Mouse (Mus musculus) skeletal muscle tissue, adult 2 months (tissue): ENCODE results near the gene Nedd8.

ENCODE experiments used
- DNase-seq: peaks from one replicate; pipeline ENCODE4 v3.0.0-alpha.2; 2012; ENCODE audit warnings: low read depth, low spot score

Gene Nedd8

GRCm38 (mm10) chr14:55660636-55661035 lies 11.3 kb downstream of the Nedd8 start:
- DNase-seq: no peak

DNA sequence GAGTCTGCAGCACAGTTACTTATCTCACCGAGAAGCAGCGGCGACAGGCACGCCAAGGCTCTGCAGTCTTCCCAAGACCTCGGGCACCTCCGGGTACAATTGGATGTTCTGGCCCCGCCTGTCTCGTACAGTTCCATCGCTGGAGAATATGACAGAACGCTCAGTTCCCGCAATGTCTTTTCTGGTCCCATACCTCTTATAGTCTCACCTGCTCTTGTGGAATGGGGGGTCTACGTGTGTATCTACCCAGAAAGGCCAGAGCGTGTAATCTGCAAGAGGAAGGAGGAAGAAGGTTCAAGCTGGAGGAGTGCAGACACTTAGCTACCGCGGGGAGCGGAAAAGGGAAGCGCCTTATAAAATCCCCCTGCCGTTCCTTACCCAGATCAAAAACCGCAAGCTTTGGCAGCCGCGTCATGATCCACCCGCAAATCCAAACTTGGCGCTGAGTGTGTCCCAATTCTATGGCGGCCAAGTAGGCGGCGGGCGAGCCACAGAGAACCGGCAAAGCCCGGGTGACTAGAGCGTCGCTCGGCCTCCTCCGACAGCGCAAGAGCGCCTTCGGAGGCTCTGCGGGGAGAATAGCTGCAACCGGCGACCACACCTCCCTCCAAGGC lies 11.9 kb downstream of the Nedd8 start, which contains the start of gene Mdp1:
Gene Mdp1, minus strand, starts transcription at position 549 of the 614 bp plus-strand sequence.
- DNase-seq: peak; percentile 59

DNA sequence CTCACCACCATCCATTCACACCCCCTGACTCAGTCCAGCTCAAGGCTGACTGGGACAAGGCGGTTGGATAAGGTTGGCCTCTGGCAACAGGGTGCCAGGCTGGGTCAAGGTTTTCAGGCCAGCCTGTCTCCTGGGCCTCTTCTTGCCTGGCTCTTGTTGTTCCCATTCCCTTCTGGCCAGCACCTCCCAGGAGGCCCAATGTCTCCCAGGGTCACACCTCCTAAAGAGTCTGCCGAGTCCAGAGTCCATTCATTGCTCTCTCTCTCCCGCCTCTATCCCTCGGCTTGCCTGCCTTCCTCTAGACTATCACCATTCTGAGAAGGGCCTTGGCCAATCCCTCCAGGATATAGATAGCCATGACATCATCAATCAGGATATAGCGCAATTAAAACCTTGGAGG lies 13.9 kb downstream of the Nedd8 start:
- DNase-seq: no peak

GRCm38 (mm10) chr14:55656935-55657334 lies 15.0 kb downstream of the Nedd8 start:
- no peak for DNase-seq

DNA sequence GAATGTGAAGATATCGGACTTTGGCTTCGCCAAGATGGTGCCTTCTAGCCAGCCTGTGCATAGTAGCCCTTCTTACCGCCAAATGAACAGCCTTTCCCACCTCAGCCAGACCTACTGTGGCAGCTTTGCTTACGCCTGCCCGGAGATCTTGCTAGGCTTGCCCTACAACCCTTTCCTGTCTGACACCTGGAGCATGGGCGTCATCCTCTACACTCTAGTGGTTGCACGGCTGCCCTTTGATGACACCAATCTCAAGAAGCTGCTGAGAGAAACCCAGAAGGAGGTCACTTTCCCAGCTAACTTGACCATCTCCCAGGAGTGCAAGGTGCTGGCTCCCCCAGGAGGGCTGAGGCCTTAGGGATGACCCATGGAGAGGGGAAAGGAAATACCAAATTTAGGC lies 20.4 kb downstream of the Nedd8 start:
- DNase-seq: no peak

DNA sequence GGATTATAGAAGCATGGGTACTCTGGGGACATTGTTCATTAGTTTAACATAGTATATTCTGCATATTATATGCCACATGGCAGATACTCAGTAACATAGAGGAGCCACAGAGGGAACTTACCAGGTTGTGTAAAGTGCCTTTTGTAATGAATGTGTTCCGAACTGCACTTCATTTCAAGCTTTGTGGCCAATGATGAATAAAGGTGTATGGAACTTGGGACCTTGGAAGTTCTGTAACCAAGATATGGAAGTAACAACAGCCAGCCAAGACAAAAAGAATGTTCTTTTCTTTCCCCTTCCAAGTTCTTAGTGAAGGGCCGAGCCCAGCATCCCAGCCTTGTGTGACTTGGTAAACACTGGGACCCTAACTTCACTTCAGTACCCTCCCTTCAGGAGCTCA lies 22.0 kb downstream of the Nedd8 start, which contains the start of gene Tssk4:
Gene Tssk4, plus strand, starts transcription at position 301 of the 400 bp plus-strand sequence.
- no peak for DNase-seq

- DNase-seq: no peak
Measured at GRCm38 (mm10) chr14:55644261-55644888, 27.5 kb downstream of the Nedd8 start.

DNA sequence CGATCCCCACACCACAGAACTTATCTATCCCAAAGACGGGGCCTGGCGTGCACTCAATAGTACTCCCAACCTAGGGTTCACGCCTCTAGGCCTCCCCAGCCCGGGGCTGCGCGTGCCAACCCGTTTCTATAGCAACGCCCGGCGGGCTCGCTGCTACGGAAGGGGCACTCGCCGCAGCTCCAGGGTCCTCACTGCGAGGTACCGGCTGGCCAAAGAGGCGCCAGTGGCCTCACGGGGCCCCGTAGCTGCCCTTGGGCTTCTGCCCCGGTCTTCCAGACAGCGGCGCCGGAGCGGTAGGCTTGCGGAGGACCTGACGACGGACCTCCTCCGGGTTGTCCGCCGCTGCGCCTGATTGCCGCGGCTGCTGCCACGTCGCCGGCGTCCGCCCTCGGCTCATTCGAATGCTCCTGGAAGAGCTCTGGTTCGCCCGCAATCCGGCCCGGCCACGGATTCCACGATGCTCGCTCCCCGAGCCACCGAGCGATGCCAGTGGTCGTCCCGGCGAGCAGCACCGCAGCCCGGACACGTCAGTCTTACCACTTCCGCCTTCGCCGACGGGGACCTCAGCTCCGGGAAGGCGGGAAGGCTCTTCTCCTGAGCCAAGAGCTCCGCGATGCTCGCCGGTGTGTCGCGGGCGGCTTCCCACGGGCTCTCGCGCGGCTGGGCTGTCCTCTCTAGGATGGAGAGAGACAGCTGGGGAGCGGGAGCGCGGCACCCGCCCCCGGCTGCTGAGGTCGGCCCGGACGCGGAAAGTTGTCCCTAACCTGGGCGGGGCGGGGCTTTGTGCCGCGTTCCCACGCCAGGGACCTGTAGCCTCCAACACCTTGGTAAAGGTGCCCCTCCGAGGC lies 28.6 kb downstream of the Nedd8 start, which contains the start of gene Tm9sf1:
Gene Tm9sf1, minus strand, starts transcription at position 747 of the 848 bp plus-strand sequence.
- DNase-seq: peak; percentile 70

GRCm38 (mm10) chr14:55642679-55643059 lies 29.3 kb downstream of the Nedd8 start:
- DNase-seq: no peak

- DNase-seq: no peak
Measured at GRCm38 (mm10) chr14:55641291-55641690, 30.6 kb downstream of the Nedd8 start.

DNA sequence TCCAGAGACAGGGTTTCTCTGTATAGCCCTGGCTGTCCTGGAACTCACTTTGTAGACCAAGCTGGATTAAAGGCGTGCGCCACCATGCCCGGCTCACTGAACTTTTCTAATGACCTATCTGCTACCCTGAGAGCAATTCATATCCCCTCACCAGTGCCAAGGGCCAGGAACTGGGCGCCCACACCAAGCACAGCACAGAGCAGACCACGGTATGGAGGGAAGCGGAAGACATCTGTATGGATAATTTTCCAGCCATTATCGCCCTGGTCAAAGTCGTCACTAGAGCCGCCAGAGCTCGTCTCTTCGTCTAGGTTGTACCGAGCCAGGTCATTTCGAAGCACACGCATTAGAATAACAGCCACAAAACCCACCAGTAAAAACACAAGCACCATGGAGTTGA lies 31.1 kb downstream of the Nedd8 start:
- DNase-seq: no peak

DNA sequence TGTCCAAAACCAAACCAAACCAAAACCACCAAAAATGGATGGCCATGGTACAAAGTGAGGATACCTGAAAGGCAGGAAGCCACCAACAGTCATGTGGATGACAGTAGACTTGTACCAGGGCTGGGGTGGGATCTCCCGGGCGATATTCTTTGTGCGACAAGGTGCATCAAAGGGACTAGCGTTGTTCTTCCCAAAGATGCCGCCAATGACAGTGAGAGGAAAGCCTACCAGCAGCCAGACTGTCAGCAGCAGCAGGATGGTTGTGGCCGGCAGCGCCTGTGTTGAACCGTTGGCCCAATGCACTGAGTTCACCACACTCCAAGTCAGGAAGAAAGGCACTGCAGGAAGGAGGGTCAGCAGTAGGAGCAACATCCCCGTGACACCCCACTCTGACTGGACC lies 34.1 kb downstream of the Nedd8 start, which contains the start of gene Gm49378:
Gene Gm49378, minus strand, starts transcription at position 101 of the 400 bp plus-strand sequence.
- no peak for DNase-seq

DNA sequence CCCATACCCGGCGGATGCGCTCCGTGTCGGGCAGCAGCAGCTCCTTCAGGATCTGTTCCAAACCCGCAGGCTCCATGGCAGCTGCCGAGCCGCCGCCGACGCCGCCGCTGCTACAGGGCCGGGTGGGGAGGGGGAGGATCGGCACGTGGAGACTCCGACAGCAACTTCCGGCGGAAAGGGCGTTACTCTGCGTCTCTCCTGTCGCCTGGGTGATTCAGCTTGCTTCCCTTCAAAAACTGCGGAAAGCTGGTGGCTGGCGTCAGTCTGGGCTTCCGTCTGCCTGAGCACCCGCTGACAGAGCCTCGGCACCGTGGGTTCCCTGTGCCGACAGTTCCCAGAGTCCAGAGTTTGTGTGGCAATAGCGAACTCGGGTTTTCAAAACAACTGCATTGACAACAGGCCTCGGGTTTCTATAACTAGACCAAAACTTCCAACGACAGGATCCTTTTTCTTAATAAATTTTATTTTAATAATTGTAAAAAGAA lies 36.4 kb downstream of the Nedd8 start, which contains the start of gene Ipo4:
Gene Ipo4, minus strand, starts transcription at position 435 of the 485 bp plus-strand sequence.
- DNase-seq: peak; percentile 78

DNA sequence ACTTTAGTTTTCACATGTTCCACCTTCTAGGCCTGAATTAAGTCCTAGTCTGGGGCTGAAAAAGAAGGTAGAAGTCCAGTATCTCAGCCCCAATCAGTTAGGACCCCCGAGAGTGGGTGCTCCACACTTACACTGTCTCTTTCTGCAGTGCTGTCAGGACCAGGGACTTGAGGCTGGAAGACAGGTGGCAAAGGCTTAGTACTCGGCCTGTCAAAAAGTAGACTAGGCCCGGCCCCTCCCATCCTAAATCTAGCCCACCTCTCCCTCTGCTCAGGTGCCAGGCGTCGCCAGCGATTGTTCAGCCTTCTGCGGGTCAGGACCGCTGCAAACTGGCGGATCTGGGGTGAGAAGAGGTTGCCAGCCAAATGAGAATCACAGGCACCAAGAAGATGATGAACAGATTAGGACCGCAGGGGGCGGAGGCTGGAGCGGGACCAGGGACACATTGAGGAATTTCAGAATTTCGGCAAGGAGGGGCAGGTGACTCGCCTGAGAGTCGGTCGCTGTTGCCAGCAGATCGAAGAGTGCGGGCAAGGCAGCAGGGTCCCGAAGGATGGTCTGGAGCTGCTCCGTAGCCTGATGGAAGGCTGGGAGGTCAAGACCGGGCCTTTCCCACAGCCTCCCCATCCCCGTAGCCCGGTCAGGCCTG lies 36.9 kb downstream of the Nedd8 start:
- no peak for DNase-seq

GRCm38 (mm10) chr14:55629312-55629711 lies 42.6 kb downstream of the Nedd8 start:
- DNase-seq: no peak

DNA sequence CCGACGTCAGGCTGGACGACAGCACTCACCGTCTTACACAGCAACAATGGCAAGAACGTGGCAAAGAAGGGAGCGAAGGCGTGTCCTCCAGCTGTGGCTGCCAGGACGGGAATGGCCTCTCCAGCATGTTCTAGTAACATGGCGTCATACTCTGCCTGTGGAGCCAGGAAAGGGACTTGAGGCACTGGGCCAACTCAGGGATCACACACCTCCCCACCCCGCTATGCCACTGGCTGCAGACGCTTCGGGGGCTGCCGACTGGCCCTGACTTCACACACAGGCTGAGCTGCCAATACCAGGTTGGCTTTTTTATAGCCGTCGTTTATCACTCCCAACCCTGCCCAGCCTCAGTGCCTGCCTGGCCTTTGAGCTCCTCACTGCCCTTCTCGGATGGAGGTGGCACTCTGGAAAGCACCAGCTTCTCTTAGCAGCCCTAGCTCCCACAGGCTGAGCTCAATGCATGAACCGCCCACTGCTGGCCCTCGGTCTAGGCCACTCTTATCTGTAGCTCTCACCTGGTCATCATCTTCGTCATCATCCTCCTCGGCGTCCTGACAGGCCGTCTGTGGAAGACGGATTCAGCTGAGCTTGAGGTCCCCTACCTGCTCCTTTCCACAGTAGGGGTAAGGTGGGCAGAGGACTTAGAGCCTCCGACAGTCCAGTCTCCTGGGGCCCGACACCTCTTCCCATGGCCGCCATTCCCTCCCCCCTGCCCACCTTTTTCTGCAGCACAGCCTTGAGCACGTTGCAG lies 43.7 kb downstream of the Nedd8 start:
- no peak for DNase-seq

- no peak for DNase-seq
Measured at GRCm38 (mm10) chr14:55618486-55619195, 53.3 kb downstream of the Nedd8 start.

GRCm38 (mm10) chr14:55617822-55618221 lies 54.1 kb downstream of the Nedd8 start, which contains the start of gene Rec8:
Gene Rec8 (plus strand): TSS chr14:55618037.
- no peak for DNase-seq

DNA sequence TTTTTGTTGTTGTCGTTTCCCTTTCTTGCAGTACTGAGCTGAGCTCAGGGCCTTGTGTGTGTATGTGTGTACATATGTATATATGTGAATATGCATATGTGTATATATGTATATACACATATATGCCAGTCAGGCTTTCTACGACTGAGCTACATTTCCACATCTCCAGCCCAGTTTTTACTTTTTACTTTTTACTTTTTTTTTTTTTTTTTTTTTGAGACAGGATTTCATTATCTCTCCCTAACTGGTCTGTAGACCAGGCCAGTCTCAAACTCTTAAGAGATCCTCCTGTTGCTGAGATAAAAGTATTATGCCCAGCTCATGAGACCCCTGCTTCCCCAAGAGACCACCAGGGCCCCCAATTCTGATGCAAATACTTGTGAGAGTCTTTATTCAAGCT lies 55.1 kb downstream of the Nedd8 start:
- no peak for DNase-seq

GRCm38 (mm10) chr14:55615876-55616275 lies 56.0 kb downstream of the Nedd8 start:
- no peak for DNase-seq
